Mouse (Mus musculus): ENCODE measurements around the gene Trim2.

The Trim2 gene

DNA sequence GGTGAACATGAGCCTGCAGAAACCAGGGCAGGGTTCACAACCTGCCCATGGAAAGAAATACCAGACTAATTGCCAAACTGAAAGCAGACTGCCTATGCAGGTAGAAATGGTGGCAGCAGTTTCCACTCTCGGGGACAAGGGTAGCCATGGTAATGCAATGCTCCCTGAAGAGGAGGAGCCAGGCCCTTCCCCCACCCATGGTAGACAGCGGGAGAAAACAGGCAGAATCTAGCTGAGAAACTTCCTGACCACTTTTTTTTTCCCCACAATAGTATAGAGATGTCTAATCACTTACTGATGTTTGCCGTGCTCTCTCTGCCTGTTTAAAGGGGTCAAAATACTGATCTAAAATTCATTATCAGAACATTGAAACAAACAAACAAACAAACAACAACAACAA, 17.8 kb upstream of the Trim2 start:
- in situ Hi-C loops (cut with MboI, MseI) = no loop called here

DNA sequence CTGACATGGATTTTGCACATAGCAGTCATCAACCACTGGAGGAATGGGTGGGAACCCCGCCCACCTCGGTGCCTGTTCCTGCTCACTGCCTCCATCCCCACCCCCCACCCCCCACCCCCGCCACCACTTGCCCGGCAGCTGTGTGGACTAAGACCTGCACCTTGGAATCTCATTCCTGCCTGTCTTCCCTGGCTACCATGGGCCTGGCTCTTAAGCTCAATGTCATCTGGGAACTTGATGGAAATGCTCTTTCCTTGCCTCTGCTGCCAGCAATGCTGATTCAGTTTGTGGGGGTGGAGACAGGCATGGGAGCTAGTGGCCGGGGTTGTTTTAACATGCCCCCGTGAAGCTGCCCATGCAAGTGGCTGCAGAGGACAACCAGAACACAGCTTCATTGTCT, 17.3 kb upstream of the Trim2 start:
- in situ Hi-C loops (cut with MboI, MseI) = no loop called here

DNA sequence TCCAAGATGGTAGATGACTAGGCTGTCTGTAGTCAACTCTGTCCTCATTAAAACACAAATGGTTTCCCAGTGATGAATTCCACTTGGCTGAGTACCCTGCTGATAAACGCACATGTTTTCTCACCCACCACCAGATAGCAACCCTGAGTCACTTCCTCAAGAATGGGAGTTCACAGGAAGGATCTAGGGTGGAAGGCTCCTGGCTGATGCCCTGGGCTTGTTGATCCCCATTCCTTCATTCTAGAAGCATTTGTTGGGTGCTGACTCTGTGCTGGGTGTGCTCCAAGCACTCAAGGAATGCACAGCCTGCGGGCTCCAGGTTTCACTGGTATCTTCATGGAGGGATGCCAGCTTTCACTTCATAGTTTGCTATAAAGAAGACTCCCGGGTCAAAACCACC, 12.8 kb upstream of the Trim2 start:
- in situ Hi-C loops (cut with MboI, MseI) = loop anchor here (5.0 kb wide), 1 partner anchor 223 kb away; no protein-coding TSS in a partner anchor

DNA sequence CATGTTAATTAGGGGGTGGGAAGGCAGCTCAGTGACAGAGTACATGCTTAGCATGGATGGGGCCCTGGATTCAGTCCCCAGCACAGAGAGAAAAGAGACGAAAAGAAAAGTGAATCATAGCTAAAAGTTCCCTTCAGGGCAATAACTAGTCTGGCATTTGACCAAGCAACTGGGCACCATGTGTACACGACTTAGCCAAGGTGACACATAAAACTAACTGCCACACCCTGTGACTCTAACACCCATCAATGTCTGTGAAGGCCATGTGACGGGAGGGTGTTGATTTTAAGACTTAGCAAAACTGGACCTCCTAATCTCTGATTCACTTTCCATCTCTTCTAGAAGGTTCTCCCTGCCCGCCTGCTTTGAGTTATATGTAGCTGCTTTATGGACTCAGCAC, 12.2 kb upstream of the Trim2 start:
- in situ Hi-C loops (cut with MboI, MseI) = loop anchor here (5.0 kb wide), 1 partner anchor 223 kb away; no protein-coding TSS in a partner anchor

DNA sequence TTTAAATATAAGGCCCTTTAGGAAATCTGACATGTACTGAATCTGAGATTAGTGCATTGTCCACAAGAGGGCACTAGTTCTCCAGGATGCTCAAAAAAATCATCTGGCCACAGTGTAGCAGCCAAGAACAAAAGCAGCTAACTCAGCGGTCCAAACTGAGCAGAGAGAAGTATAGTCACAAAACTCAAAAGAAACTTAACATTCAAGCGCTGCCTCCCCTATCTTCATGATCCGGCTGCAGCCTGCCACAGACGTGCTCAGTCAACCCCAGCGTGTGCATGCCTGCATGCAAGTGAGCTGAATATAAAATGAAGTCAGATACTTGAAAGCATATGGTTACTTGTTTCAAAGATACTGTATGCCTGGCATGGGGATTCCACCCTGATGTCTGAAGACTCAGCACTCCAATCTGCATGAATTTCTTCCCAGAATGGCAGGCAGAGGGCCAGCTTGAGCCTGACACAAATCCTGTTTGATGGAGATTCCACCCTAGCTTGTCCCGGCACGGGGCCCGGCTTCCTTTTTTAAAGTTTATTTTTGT, 8.0 kb upstream of the Trim2 start:
- in situ Hi-C loops (cut with MboI, MseI) = loop anchor here (5.0 kb wide), 2 partner anchors 137 to 228 kb away; no protein-coding TSS in a partner anchor

DNA sequence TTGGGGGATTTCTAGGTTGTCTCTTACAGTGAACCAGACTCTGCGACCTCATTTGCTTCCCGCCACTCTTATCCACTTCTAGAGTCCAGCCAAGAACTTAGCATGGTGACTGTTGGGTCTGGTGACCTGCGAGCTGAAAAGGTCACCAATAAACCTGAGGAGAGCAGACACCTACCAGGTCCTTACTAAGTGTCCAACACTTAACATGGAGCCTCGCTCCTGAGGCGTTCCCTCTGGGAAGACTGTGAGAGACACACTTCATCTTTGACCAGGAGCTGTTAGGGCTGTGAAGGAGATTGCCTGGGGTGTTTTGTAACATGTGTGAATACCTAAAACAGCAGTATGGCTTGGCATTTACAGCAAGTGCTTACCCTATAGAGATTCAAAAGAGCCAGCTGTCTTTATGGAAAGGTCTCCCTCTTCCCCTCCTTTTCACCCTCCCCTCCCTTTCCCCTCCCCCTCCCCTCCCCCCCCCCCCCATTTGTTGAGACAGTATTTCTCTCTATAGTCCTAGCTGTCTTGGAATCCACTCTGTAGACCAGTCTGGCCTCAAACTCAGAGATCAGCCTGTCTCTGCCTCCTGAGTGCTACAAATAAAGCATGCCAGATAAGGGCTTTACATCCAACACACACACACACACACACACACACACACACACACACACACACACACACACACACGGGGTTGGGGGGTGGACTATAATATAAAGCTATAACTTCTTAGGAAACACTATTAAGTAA, 7.3 kb upstream of the Trim2 start:
- in situ Hi-C loops (cut with MboI, MseI) = loop anchor here (5.0 kb wide), 1 partner anchor 137 kb away; no protein-coding TSS in a partner anchor

DNA sequence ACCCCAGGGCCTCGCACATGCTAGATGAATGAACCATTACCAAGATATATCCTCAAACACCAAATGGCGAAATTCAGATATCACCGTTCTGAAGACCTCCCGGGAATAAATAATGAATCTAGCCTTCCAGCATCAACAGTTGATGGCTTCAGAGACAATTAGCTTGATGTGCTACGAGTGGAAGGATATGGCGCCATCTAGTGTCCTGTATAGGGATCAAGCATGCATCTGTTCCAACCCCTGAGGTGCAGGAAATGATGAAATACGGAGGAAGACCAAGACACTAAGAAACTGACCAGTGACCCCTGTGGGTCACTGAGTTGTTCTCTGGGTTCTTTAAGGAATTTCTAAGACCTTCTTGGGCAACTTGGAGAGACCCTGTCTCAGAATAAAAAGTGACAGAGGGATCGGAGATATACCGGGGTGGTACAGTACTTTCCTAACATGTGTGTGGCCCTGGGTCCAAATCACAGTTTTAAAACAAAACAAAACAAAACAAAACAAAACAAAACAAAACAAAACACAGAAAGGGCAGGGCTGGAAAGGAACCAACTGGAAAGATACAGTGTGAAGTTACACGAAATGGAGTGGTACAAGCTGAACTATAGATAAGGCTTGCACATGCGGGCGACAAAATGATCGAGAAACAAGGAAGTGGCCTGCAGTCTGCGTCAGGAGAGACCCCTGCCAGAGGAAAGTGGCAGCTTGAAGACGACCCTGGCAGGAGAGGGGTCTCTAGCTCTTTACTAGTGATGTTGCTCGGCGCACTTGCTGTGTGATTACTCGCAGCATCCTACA, 6.5 kb upstream of the Trim2 start:
- in situ Hi-C loops (cut with MboI, MseI) = loop anchor here (5.0 kb wide), 1 partner anchor 136 kb away; no protein-coding TSS in a partner anchor

DNA sequence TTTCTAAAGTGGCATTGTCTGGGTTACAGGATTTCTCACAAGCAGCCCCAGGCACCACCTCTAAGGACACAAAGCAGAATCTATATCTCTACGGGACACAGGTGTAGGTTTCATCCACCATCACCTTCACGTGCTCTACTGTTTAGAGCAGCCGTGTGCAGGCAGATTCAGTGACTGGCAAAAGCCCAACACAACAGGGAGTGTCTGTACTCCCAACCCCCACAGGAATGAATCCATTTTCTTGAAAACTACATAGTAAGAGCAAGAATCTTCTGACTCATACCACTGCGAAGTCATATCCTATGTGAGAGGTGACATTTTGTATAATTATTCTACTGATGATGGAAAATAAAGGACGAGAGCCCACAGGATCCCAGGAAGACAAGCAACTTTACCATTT, 5.6 kb upstream of the Trim2 start:
- in situ Hi-C loops (cut with MboI, MseI) = loop anchor here (5.0 kb wide), 1 partner anchor 135 kb away; no protein-coding TSS in a partner anchor

DNA sequence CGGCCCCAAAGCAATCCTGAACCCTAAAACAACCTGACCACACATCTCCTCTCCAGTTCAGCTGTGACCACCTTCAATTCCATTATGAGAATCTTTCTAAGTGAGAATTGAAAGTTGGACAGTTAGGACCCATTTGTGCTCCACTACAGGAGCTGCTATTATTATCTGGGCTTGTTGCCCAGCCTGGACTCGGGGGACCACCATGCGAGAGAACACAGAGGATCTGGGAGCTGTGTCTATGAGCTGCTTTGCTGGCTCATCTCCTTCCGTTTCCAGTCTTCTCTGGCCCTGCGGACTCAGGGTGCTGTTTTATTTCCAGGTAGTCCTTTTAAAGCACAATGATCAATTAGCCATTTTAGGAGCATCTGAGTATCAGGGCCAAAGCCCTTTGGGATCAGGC, 839 bp upstream of the Trim2 start:
- in situ Hi-C loops (cut with MboI, MseI) = no loop called here

DNA sequence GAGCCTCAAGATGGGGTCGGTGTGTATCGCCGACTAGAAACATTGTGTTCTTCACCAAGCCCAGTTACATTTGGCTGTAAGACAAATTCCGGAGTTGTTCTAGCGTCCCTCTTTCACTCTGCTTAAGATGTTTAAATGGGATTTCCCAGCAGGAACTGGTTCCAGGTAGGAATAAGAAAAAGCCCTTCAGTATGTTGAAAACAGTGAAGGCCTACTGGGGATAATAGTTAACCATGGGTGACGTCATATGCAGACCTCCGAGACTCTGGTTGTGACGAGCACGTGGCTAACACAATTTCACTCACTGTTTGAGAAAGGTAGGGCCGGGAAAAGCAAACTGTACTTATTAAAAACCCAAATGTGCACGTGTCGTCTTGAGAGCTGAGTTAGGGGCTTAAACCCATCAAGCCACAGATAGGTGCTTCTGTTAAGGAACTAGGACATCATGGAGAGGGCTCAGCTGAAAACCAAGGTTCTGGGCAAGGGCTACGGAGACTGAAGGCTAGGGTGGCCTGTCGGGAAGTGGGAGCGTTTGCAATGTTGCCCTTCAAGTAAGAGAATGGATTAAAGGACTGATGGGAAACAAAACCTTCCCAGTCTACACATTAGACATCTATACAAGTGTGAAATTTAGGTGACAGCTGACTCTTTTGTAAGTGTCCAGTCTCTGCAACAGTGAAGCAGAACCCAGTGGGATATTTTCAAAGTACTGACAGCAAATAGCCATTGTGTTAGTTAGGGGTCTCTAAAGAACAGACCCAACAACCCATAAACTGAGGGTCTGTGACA, 761 bp downstream of the Trim2 start:
- in situ Hi-C loops (cut with MboI, MseI) = no loop called here

DNA sequence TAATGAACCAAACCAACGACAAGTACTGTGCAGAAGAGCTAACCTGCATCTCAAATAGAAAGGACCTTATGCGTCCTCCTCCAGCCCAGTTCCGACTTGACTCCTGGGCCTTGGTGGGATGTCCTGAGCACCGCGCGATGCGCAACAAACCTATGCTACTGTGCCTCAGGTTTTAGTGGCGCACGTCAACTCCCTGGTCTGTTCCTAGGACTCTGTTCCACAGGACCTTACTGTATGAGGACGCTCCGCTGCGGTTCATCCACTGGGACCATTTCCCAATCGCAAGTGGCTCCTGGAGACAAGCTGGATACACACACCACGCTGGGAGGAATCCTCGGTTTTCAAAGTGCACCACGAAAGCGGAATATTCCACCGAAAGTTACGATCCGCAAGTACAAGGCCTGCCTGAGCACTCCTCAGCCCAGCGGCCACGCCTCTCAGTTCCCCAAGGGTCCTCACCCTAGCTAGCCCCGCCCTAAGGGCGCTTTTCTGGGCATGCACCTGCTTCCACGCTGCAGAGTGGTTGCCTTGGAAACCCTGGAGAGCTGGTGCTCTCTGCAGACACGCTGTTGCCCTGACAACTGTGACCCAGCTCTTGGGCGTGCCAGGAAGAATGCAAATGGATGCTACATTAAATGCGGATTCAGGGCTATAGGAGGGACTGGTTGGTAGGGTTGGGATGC, 1.5 kb downstream of the Trim2 start:
- in situ Hi-C loops (cut with MboI, MseI) = no loop called here

DNA sequence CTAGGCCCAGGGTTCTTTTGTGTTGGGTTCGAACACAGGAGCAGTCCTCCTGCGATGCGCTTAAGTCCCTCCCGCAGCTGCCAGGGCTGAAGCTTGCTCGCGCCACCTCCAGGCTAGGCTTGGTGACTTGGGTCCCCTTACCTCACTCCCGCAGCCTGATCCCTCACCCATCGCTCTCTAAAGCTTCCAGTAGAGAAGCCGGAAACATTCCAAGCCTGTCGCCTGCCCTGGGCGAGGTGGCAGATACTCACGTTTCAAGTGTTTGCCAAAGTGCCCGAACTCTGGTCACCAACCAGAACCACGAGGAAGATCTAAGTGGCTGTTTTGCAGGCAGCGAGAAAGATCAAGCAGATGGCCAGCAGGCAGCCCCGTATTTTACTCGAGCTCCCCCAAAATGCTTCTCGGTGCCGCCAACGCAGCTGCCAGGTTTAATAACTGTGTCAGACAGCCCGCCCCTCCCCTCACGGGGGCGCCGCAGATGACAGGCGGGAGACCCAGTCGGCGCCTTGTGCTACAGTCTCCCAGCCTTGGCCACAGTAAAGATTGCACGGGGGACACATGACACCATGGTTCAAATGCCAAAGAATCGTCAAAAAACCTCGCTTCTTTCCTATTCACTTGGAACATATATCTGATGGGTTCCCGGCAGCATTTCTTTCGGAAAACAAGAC, 2.2 kb downstream of the Trim2 start:
- in situ Hi-C loops (cut with MboI, MseI) = loop anchor here (5.0 kb wide), 1 partner anchor 37 kb away; no protein-coding TSS in a partner anchor

DNA sequence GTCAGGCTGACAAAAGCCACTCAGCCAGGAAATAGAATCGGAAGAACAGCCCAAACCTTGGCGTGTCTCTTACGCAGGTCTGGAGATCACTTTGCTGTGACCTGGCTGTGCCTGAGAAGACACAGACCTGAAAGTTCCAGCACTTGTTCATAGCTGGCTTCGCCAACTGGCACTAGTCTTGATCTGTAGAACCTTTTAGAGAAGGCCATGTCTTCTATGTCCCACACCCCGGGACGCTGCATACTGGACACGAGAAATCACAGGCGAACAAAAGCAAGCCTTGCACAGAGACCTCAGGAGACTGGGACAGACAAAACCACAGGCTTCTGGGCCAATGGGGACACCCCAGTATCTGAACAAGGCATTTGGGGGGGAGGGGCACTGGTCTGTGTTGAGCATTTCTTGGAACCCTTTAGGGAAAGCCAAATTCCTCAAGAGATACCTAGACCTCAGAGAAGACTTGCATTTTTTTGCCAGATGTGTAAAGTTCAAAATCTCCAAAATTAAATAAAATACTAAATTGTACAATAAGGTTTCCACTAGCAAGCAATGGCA, 3.2 kb downstream of the Trim2 start:
- in situ Hi-C loops (cut with MboI, MseI) = loop anchor here (5.0 kb wide), 1 partner anchor 36 kb away; no protein-coding TSS in a partner anchor

DNA sequence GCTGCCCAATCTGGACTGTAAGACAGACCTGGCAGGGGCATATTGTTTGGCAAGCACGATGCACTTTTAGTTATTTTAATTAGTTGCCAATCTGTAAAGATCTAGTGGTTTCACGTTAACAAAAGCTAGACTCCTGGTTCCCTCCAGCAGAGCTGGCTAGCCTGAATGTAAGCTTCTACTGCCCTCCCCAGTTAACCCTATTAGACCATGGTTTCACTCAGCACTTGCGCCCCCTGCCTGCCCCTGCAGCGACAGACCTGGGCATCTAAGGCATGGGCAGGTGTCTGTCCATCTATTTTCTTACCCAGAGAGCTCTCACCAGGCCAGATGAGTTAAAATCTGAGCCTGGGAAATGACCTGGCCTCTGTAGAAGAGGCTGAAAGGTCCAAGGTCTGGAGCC, 4.4 kb downstream of the Trim2 start:
- in situ Hi-C loops (cut with MboI, MseI) = loop anchor here (5.0 kb wide), 1 partner anchor 35 kb away; no protein-coding TSS in a partner anchor

DNA sequence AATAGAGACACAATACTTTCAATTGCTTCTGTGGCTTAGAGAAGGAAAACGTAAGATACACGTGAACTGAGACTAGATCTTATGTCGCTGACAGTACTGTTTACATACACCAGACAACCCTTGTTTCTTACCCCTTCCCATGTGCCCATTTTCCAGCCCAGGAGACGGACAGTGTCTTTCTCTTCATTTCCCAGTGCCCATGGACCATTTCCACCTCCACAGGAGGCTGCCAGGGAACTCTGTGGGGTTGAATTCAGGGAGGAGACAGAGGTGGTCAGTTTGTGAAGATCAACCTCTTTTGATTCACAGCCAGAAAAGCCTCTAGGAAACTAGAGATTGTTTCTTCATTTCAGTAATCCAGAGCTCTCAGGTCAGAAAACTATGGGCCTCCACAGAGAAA, 5.0 kb downstream of the Trim2 start:
- in situ Hi-C loops (cut with MboI, MseI) = loop anchor here (5.0 kb wide), 1 partner anchor 34 kb away; no protein-coding TSS in a partner anchor

DNA sequence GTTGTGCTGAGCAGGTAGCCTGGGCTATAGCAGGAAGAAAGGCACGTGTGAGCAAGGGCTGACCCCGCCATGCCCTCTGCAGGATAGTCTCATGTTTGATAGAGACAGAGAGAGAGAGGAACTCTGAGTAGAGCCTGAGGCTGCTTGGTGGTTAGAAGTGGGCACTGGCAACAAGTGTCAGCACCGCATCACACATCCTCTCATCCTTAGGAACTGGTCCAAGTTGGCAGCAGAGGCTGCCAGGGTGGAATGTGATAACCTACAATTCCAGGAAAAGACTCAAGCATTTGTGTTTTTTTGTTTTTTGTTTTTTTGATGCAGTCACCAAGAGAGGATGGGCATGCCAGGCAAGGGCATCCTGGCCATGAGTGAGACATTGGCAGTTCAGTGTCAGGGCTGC, 8.5 kb downstream of the Trim2 start:
- in situ Hi-C loops (cut with MboI, MseI) = no loop called here

DNA sequence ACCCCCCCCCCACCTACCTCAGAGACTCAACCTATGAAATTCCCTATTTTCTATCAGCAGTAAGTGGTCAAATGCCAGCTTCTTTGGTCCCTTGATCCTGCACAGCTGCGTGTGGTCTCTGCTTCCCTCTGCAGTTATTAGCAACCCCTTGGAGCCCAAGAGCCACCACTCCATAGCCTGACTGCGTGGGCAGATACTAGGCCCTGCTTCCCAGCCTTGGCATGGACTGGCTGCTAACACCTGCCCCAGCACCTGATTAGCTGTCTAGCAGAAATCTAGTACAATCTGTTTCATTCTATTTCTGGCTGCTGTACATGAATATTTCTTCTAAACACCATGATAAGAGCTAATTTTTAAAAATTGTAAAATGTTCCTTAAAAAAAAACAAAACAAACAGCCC, 10.0 kb downstream of the Trim2 start:
- in situ Hi-C loops (cut with MboI, MseI) = no loop called here

DNA sequence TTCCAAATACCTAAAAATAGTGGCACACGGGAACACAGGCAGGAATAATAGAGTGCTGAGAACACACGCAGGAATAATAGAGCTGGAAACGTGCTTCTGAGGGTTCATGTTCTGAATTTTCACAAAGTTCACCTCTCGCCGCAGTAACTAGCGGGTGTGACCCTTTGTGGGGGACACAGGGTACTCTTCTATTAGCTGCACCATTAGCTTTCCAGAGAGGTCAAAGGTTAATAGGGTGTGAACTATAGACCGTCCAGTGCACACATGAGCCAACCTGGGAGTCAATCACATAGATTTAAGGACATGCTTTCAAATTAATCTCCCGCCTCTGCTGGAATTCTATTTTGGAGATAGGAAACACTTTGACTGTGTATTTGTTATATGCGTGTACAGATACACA, 11.9 kb downstream of the Trim2 start:
- in situ Hi-C loops (cut with MboI, MseI) = no loop called here

DNA sequence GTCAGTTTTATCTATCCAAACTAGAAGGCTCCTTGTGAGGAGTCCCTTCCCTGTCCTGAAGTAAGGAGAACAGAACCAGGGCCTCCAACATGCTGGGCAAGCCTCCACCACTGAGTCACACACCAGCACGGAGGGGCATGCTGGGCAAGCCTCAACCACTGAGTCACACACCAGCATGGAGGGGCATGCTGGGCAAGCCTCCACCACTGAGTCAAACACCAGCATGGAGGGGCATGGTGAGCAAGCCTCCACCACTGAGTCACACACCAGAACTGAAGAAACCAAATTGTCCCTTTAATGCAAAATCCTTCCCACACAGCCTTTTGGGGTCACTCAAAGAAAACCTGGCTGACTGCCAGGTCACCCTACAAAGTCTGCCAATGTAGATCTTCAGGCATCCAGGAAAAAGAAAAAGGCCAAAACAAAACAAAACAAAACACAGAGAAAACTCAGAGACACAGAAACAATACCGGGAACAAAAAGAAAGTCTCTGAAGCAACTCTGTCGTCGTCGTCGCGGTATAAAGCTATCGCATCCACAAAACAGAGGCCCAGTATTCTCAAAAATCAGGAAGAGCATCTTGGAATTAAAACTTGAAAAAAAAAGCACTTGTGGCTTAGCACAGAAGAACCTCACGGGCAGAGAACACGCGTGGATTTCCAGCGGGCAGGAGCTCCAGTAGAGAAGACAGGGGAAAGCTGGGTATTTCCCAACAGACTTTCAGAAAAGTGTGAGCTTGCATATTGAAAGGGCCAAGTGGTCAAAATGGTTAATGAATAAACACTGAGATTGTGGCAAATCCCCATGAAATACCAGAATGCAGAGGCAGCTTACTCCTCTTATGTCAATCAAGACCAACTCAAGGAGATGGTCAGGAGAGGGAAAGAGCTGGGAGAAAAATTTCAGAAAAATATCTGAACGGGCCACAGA, 12.7 kb downstream of the Trim2 start:
- in situ Hi-C loops (cut with MboI, MseI) = no loop called here
